Mouse (Mus musculus): Measurements from ENCODE around the gene Vmn1r1. TPM values are rescaled to one million over a fixed set of nuclear protein-coding genes. Genes with fewer than 3 reads are reported as not detected.

Gene Vmn1r1
- polyA plus RNA-seq, 2 experiments from 2014 or later: 0.11 TPM; not detected in 1

Other genes with a start within 250 kb of the Vmn1r1 start
- 1 to 10 TPM in 1 of 2 experiments, under 1 TPM in 1; 0.43 to 1.3 TPM for gene Enah, start 144.5 kb downstream of the Vmn1r1 start, polyA plus RNA-seq (2017; shearing (Covaris generic))
- gene Srp9, start 39.7 kb downstream of the Vmn1r1 start, polyA plus RNA-seq (2017; shearing (Covaris generic)): 100 to 1,000 TPM; 114 to 148 TPM
- 10 to 100 TPM; 75.7 to 81.4 TPM for gene Degs1, start 118.3 kb upstream of the Vmn1r1 start, polyA plus RNA-seq (2017; shearing (Covaris generic))
- 1 to 10 TPM; 4.1 to 8.2 TPM for gene Fbxo28, start 177.1 kb upstream of the Vmn1r1 start, polyA plus RNA-seq (2017; shearing (Covaris generic))
- 1 to 10 TPM; 8.5 to 8.9 TPM for gene Trp53bp2, start 244.7 kb upstream of the Vmn1r1 start, polyA plus RNA-seq (2017; shearing (Covaris generic))

Data from CD4-positive, CD25-positive, alpha-beta regulatory T cell, adult 4 months (primary cell).